Mouse (Mus musculus): ENCODE measurements at regions not wholly inside any gene's neighbourhood (a gene's known extent, or its start where the extent isn't known, plus 50 kb on each side); places are given as distances from the start of the nearest gene placed in this dataset.
"Not testable (repeated sequence)": the region's sequence is repeated elsewhere in the genome, so short reads cannot be mapped to it uniquely, and the experiment has no call there.

GRCm38 (mm10) chr5:132969376-132969775 lies 426.2 kb upstream of the Auts2 start:
- WGBS: 65% methylated on average over 5 of the region's 5 CpGs
- DNase-seq: no peak

DNA sequence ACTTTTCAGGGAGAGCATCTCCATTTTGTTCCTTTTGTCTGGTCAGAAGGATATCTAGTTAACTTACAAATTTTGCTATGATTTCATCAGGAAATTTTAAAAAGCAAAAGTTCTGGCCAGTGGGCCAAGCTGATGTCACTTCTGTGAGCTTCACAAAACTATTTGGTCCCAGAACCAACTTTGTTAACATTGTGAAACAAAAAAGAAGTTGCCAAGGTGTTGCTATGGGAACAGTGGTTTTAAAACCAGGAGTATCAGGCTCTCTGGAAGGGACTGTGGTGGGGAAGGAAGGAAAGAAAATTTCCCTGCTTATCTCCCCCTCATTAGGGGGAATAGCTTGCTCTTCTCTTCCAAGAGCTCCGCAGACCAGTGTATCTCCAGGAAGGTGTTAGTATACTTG lies 416.8 kb upstream of the Auts2 start:
- Histone ChIP-seq H3K27me3 (replicated peaks; ENCODE audit: control insufficient read depth, insufficient read depth, low read length) (no peaks in the 10 kb centered on the region), H3K36me3 (ENCODE audit: control insufficient read depth, insufficient read depth, low read length) (no peaks in the 10 kb centered on the region), H3K27ac (ENCODE audit: insufficient read depth, low read depth, low read length) (no peak overlapping the region), H3K4me3 (ENCODE audit: insufficient read depth, low read depth, low read length) (no peak overlapping the region), H3K4me1 (ENCODE audit: control insufficient read depth, insufficient read depth, low read length) (no peaks in the 10 kb centered on the region)
- DNase-seq: no peak
- no peak for TF ChIP-seq CTCF (conservative IDR thresholded peaks at IDR 0.05; ENCODE audit: insufficient read depth, insufficient read length, low read depth, low read length)
- no peak for TF ChIP-seq POLR2A (IDR thresholded peaks at IDR 0.05; ENCODE audit: low read depth, low read length)
- WGBS: 90% methylated on average over 1 of the region's 1 CpGs

More at GRCm38 (mm10) chr5:132969376-132969775, 426.2 kb upstream of the Auts2 start:
- H3K36me3 ChIP-seq (ENCODE audit: control insufficient read depth, insufficient read depth, low read length): no peaks in the 10 kb centered on the region
- no peak overlapping the region for H3K4me3 ChIP-seq (ENCODE audit: insufficient read depth, low read depth, low read length)
- H3K4me1 ChIP-seq (ENCODE audit: control insufficient read depth, insufficient read depth, low read length): no peaks in the 10 kb centered on the region
- no peaks in the 10 kb centered on the region for H3K27me3 ChIP-seq (replicated peaks; ENCODE audit: control insufficient read depth, insufficient read depth, low read length)
- no peak for TF ChIP-seq POLR2A (IDR thresholded peaks at IDR 0.05; ENCODE audit: low read depth, low read length)
- TF ChIP-seq CTCF (conservative IDR thresholded peaks at IDR 0.05; ENCODE audit: insufficient read depth, insufficient read length, low read depth, low read length): no peak
- no peak overlapping the region for H3K27ac ChIP-seq (ENCODE audit: insufficient read depth, low read depth, low read length)

- WGBS: 35% methylated on average over 5 of the region's 5 CpGs
- no peak overlapping the region for H3K27ac ChIP-seq (ENCODE audit: insufficient read depth, low read depth, low read length)
- no peaks in the 10 kb centered on the region for H3K27me3 ChIP-seq (replicated peaks; ENCODE audit: control insufficient read depth, insufficient read depth, low read length)
- no peak overlapping the region for H3K4me3 ChIP-seq (ENCODE audit: insufficient read depth, low read depth, low read length)
- H3K4me1 ChIP-seq (ENCODE audit: control insufficient read depth, insufficient read depth, low read length): no peaks in the 10 kb centered on the region
- no peak for DNase-seq
- no peaks in the 10 kb centered on the region for H3K36me3 ChIP-seq (ENCODE audit: control insufficient read depth, insufficient read depth, low read length)
- TF ChIP-seq POLR2A (IDR thresholded peaks at IDR 0.05; ENCODE audit: low read depth, low read length) (no peak), CTCF (conservative IDR thresholded peaks at IDR 0.05; ENCODE audit: insufficient read depth, insufficient read length, low read depth, low read length) (no peak)
Measured at GRCm38 (mm10) chr5:132956184-132956583, 413.0 kb upstream of the Auts2 start.

- TF ChIP-seq POLR2A (IDR thresholded peaks at IDR 0.05; ENCODE audit: low read depth, low read length): no peak
- TF ChIP-seq CTCF (conservative IDR thresholded peaks at IDR 0.05; ENCODE audit: insufficient read depth, insufficient read length, low read depth, low read length): no peak
- Histone ChIP-seq H3K4me1 (ENCODE audit: control insufficient read depth, insufficient read depth, low read length) (no peaks in the 10 kb centered on the region), H3K27me3 (replicated peaks; ENCODE audit: control insufficient read depth, insufficient read depth, low read length) (no peaks in the 10 kb centered on the region), H3K36me3 (ENCODE audit: control insufficient read depth, insufficient read depth, low read length) (no peaks in the 10 kb centered on the region), H3K27ac (ENCODE audit: insufficient read depth, low read depth, low read length) (no peak overlapping the region), H3K4me3 (ENCODE audit: insufficient read depth, low read depth, low read length) (no peak overlapping the region)
- WGBS: 89% methylated on average over 8 of the region's 8 CpGs
- DNase-seq: no peak
Measured at GRCm38 (mm10) chr5:132955051-132955450, 411.9 kb upstream of the Auts2 start.

GRCm38 (mm10) chr5:132933439-132933980 lies 390.4 kb upstream of the Auts2 start:
- no peaks in the 10 kb centered on the region for H3K36me3 ChIP-seq (ENCODE audit: control insufficient read depth, insufficient read depth, low read length)
- H3K27me3 ChIP-seq (replicated peaks; ENCODE audit: control insufficient read depth, insufficient read depth, low read length): no peaks in the 10 kb centered on the region
- no peak for TF ChIP-seq CTCF (conservative IDR thresholded peaks at IDR 0.05; ENCODE audit: insufficient read depth, insufficient read length, low read depth, low read length)
- no peak for TF ChIP-seq POLR2A (IDR thresholded peaks at IDR 0.05; ENCODE audit: low read depth, low read length)
- 34% methylated on average over 9 of the region's 9 CpGs for WGBS
- no peak overlapping the region for H3K4me3 ChIP-seq (ENCODE audit: insufficient read depth, low read depth, low read length)
- H3K27ac ChIP-seq (ENCODE audit: insufficient read depth, low read depth, low read length): no peak overlapping the region
- H3K4me1 ChIP-seq (ENCODE audit: control insufficient read depth, insufficient read depth, low read length): no peaks in the 10 kb centered on the region
- DNase-seq: no peak

GRCm38 (mm10) chr5:132929955-132930354 lies 386.8 kb upstream of the Auts2 start:
- DNase-seq; H3K27me3 ChIP-seq (replicated peaks; ENCODE audit: control insufficient read depth, insufficient read depth, low read length); H3K4me3 ChIP-seq (ENCODE audit: insufficient read depth, low read depth, low read length); H3K27ac ChIP-seq (ENCODE audit: insufficient read depth, low read depth, low read length); H3K4me1 ChIP-seq (ENCODE audit: control insufficient read depth, insufficient read depth, low read length); H3K36me3 ChIP-seq (ENCODE audit: control insufficient read depth, insufficient read depth, low read length): not testable (repeated sequence)
- WGBS: 91% methylated on average over 12 of the region's 12 CpGs

DNA sequence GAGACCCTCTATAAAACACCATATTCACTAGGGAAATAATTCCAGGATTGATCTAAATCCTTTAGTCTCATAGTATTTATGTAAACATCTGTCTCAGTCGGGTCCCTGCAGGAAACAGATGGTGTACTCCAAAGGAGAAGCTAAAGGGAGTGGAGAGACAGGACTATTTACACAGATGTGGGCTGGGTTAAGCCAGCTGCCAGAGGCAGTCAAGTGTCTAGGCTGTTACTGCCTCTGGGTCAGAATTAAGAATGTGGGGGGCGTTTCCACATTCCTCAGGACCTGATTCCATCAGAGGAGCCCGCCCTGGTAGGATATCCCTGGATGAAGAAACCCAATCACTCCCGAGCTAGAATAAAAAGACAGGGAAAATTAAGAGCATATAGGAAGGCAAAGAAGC lies 380.2 kb upstream of the Auts2 start:
- TF ChIP-seq POLR2A (IDR thresholded peaks at IDR 0.05; ENCODE audit: low read depth, low read length): no peak
- TF ChIP-seq CTCF (conservative IDR thresholded peaks at IDR 0.05; ENCODE audit: insufficient read depth, insufficient read length, low read depth, low read length): no peak
- no peaks in the 10 kb centered on the region for H3K27me3 ChIP-seq (replicated peaks; ENCODE audit: control insufficient read depth, insufficient read depth, low read length)
- no peaks in the 10 kb centered on the region for H3K4me1 ChIP-seq (ENCODE audit: control insufficient read depth, insufficient read depth, low read length)
- no peaks in the 10 kb centered on the region for H3K36me3 ChIP-seq (ENCODE audit: control insufficient read depth, insufficient read depth, low read length)
- 5% methylated on average over 4 of the region's 4 CpGs for WGBS
- H3K27ac ChIP-seq (ENCODE audit: insufficient read depth, low read depth, low read length): no peak overlapping the region
- peak; percentile 1 for DNase-seq
- H3K4me3 ChIP-seq (ENCODE audit: insufficient read depth, low read depth, low read length): no peak overlapping the region

DNA sequence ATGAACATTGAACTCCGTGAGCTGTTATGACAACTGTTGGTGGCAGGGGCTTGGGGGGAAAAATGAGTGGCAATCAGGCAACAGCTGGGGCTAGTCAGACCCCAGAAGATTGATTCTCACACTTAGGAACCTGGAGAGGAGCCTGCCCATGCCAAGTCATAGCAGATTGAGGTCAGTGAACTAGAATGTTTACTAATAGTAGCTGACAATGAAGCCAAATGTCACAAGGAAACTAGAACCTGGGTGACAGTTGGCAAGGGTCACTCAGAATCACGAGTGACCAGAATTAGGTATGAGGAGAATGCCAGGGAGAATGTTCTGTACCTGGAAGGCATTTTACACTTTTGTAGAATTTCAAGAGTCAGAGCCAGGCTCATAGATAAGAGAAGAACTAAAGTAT lies 365.9 kb upstream of the Auts2 start:
- 62% methylated on average over 2 of the region's 2 CpGs for WGBS
- Histone ChIP-seq H3K27me3 (replicated peaks; ENCODE audit: control insufficient read depth, insufficient read depth, low read length) (no peaks in the 10 kb centered on the region), H3K36me3 (ENCODE audit: control insufficient read depth, insufficient read depth, low read length) (no peaks in the 10 kb centered on the region), H3K27ac (ENCODE audit: insufficient read depth, low read depth, low read length) (no peak overlapping the region), H3K4me3 (ENCODE audit: insufficient read depth, low read depth, low read length) (no peak overlapping the region), H3K4me1 (ENCODE audit: control insufficient read depth, insufficient read depth, low read length) (no peaks in the 10 kb centered on the region)
- DNase-seq: no peak
- no peak for TF ChIP-seq POLR2A (IDR thresholded peaks at IDR 0.05; ENCODE audit: low read depth, low read length)
- TF ChIP-seq CTCF (conservative IDR thresholded peaks at IDR 0.05; ENCODE audit: insufficient read depth, insufficient read length, low read depth, low read length): no peak
